Mouse (Mus musculus) bone marrow macrophage, adult 2 months (primary cell): ENCODE measurements around the gene Sbf1. TPM values are rescaled to one million over a fixed set of nuclear protein-coding genes. Genes with fewer than 3 reads are reported as not detected.

Experiments used
- H3K27ac ChIP-seq: 2 replicates; pipeline ENCODE4 v1.5.1; 2012; ENCODE audit warnings: low read depth, low read length; ENCODE audit not compliant: insufficient read depth
- H3K4me1 ChIP-seq: 2 replicates; pipeline ENCODE4 v1.6.1; 2012; ENCODE audit warnings: low read length; ENCODE audit not compliant: control insufficient read depth, insufficient read depth
- H3K4me3 ChIP-seq: 2 replicates; pipeline ENCODE4 v1.5.1; 2012; ENCODE audit warnings: mild to moderate bottlenecking, low read length, moderate library complexity; ENCODE audit not compliant: insufficient read depth
- CTCF ChIP-seq: IDR thresholded peaks from 2 replicates; pipeline ENCODE4 v1.5.1; 2012; ENCODE audit warnings: low read depth, mild to moderate bottlenecking, low read length, moderate library complexity
- POLR2A ChIP-seq: IDR thresholded peaks from 2 replicates; pipeline ENCODE4 v1.6.1; 2012; ENCODE audit warnings: mild to moderate bottlenecking, low read depth, low read length, borderline replicate concordance
- polyA plus RNA-seq: library from polyadenylated mRNA; stranded (reverse); fragments of >200 nt; gene quantifications from 2 replicates; pipeline ENCODE4 v1.2.4, GENCODE M21; 2012; ENCODE audit not compliant: missing spikeins, insufficient read depth, insufficient read length

Sbf1 gene
- polyA plus RNA-seq, 1 experiment: 71.1 TPM

- Histone ChIP-seq H3K4me1 (peaks cover 18% of the 10 kb centered on the region), H3K27ac (no peak overlapping the region), H3K4me3 (no peak overlapping the region)
- TF ChIP-seq CTCF: no peak
- TF ChIP-seq POLR2A: no peak
Observed at GRCm38 (mm10) chr15:89241025-89241424, 74.1 kb downstream of the Sbf1 start.

- peak overlapping the region; percentile 83 for H3K27ac ChIP-seq
- H3K4me1 ChIP-seq: peaks cover 18% of the 10 kb centered on the region
- TF ChIP-seq POLR2A: no peak
- TF ChIP-seq CTCF: no peak
- 0 out of 2 replicates have a peak overlapping the region, but pooled peaks have one; percentile 7 for H3K4me3 ChIP-seq
Observed at GRCm38 (mm10) chr15:89239751-89240392, 75.2 kb downstream of the Sbf1 start.

Other genes with a start within 250 kb of the Sbf1 start
- gene Trabd, start 240.2 kb downstream of the Sbf1 start, polyA plus RNA-seq: 27.8 and 33.0 TPM in 2 replicates
- gene Selenoo, start 226.2 kb downstream of the Sbf1 start, polyA plus RNA-seq: 20.7 and 22.9 TPM in 2 replicates
- 10.4 and 15.4 TPM in 2 replicates for gene Tubgcp6, start 192.2 kb downstream of the Sbf1 start, polyA plus RNA-seq
- gene Hdac10, start 186.6 kb downstream of the Sbf1 start, polyA plus RNA-seq: 13.3 and 16.3 TPM in 2 replicates
- not detected in 2 replicates for gene Mapk12, start 174.6 kb downstream of the Sbf1 start, polyA plus RNA-seq
- 2.2 and 2.7 TPM in 2 replicates for gene Mapk11, start 165.7 kb downstream of the Sbf1 start, polyA plus RNA-seq
- 432 and 457 TPM in 2 replicates for gene Plxnb2, start 134.5 kb downstream of the Sbf1 start, polyA plus RNA-seq
- gene Dennd6b, start 118.8 kb downstream of the Sbf1 start, polyA plus RNA-seq: 3.4 and 3.8 TPM in 2 replicates
- 31.6 and 32.7 TPM in 2 replicates for gene Ppp6r2, start 103.8 kb downstream of the Sbf1 start, polyA plus RNA-seq
- not detected in 2 replicates for gene Adm2, start 7.4 kb upstream of the Sbf1 start, polyA plus RNA-seq
- gene Miox, start 19.1 kb upstream of the Sbf1 start, polyA plus RNA-seq: not detected in 2 replicates
- gene Lmf2, start 40.3 kb upstream of the Sbf1 start, polyA plus RNA-seq: 48.1 and 48.9 TPM in 2 replicates
- gene Ncaph2, start 40.4 kb upstream of the Sbf1 start, polyA plus RNA-seq: 140 and 142 TPM in 2 replicates
- gene Sco2, start 58.5 kb upstream of the Sbf1 start, polyA plus RNA-seq: 12.5 and 15.3 TPM in 2 replicates
- 0.28 TPM in 1 of 2 replicates, not detected in the other for gene Tymp, start 61.7 kb upstream of the Sbf1 start, polyA plus RNA-seq
- gene Odf3b, start 64.0 kb upstream of the Sbf1 start, polyA plus RNA-seq: not detected in 2 replicates
- gene Klhdc7b, start 69.6 kb upstream of the Sbf1 start, polyA plus RNA-seq: not detected in 2 replicates
- gene Syce3, start 95.2 kb upstream of the Sbf1 start, polyA plus RNA-seq: not detected in 2 replicates
- gene Cpt1b, start 110.6 kb upstream of the Sbf1 start, polyA plus RNA-seq: 2.0 TPM in 1 of 2 replicates, not detected in the other
- 0.72 and 1.1 TPM in 2 replicates for gene C730034F03Rik, start 114.3 kb upstream of the Sbf1 start, polyA plus RNA-seq
- gene Gm44502, start 114.4 kb upstream of the Sbf1 start, polyA plus RNA-seq: 0.94 and 1.1 TPM in 2 replicates
- gene Chkb, start 114.6 kb upstream of the Sbf1 start, polyA plus RNA-seq: 115 and 138 TPM in 2 replicates
- gene Mapk8ip2, start 138.6 kb upstream of the Sbf1 start, polyA plus RNA-seq: not detected in 2 replicates
- gene Arsa, start 162.1 kb upstream of the Sbf1 start, polyA plus RNA-seq: 30.4 and 33.6 TPM in 2 replicates
- gene Shank3, start 184.3 kb upstream of the Sbf1 start, polyA plus RNA-seq: not detected in 2 replicates